Mouse (Mus musculus): Measurements from ENCODE around the gene Olfr64.

Gene Olfr64

GRCm38 (mm10) chr7:103894385-103894784 lies at the start of gene Olfr64:
Olfr64 (minus strand) TSS chr7:103894485.
- DNase-seq (ENCODE audit: low spot score in 2 of 2) = no peak

DNA sequence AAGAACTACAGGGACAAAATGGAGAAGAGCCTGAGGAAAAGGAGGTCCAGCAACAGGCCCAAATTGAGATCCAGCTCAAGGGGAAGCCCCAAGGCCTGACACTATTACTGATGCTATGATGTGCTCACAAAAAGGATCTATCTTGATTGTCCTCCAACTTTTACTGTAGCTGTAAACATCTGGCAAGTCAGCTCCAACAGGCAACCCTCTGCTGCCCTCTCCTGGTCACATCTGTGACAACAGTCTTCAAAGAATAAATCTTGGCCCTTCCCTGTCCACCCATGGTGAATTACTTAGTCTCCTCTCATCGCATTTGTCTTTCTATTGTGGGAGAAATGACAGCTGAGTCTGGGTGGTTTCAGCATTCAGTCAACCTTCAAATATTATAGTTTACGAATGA lies 48.4 kb upstream of the Olfr64 start:
- peak; percentile 1 to 11 for DNase-seq (ENCODE audit: low spot score in 2 of 2)

GRCm38 (mm10) chr7:103934264-103934663 lies 40.0 kb upstream of the Olfr64 start, which contains the start of gene Olfr632:
Olfr632 (plus strand) TSS chr7:103934347.
- DNase-seq (ENCODE audit: low spot score in 2 of 2) = no peak

DNA sequence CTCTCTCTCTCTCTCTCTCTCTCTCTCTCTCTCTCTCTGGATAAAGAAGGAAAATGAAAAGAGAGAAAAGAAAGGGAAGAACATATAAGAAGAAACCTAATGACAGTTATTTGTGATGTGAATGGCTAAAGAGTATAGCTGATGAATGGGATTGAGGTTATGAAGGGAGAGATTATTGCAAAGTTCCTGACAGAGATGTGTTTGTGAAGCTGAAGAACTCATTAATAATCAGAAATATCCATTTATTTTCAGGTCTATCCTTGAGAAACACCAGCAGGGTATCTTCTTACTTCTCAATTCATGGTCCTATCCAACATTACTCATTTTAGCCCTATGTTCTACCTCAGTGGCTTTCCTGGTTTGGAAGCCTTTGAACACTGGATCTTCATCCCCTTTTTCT lies 34.2 kb upstream of the Olfr64 start, which contains the start of gene Olfr631:
TSS of gene Olfr631 (plus strand) at position 301 of the 400 bp plus-strand sequence.
- no peak for DNase-seq (ENCODE audit: low spot score in 2 of 2)

DNA sequence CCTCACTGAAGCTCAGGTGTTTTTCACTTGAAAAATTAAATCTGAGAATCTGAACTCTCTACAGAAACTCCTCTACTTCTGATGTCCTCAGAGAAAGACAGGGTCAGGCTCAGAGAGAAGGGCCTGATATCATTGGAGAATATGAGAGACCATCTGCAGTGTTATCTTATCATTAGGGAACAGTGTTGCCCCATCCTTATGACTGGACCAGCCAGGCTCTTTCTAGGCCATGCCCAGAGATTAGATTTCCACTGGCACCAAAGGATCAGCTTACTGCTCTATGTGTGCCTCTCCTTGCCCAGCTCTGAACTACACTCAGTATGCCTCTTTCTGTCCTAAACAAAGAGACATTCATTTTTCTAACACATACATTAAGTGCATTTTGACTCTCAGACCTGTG lies 21.1 kb upstream of the Olfr64 start:
- no peak for DNase-seq (ENCODE audit: low spot score in 2 of 2)

- DNase-seq (ENCODE audit: low spot score in 2 of 2) = no peak
These were observed 18.8 kb upstream of the Olfr64 start for GRCm38 (mm10) chr7:103912969-103913511.

DNA sequence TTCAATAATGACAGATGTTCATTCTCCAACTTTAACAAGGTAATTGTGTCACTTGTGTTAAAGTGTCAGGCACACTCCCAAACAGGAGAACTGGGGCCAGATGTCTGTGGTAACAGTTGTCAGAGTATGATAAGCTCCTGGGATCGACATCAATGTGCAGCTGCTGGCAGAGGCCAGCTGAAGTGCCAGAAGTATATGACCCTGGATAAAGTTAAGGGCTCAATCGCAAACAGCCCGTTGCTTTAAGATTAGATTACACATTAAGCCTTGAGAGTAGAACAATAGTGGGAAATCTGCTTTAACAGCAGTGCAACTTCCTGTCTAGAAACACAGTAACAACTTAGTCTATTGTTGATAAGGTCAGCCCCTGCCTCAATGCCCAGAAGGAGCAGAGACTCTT lies 15.8 kb upstream of the Olfr64 start:
- no peak for DNase-seq (ENCODE audit: low spot score in 2 of 2)

GRCm38 (mm10) chr7:103903187-103903586 lies 8.9 kb upstream of the Olfr64 start, which contains the start of gene Olfr65:
Olfr65 (plus strand) TSS chr7:103903487.
- no peak for DNase-seq (ENCODE audit: low spot score in 2 of 2)

DNA sequence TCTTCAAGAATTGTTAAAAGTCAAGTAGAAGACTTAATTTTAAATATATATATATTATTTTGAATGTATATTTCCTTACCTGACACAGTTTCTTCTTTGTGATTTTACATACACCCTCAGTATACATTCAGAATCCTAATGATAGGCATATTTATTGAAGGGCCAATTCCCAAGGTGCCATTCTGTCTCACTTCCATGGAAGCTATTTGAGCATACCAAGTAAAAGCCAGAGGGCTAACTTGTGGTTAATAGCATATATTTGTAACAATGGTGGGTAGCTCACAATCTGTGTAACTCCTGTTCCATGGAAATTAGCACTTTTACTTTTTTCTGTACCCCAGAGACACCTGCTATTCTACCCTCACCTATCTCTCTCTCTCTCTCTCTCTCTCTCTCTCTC lies 8.1 kb downstream of the Olfr64 start, which contains the start of gene Olfr66:
TSS of gene Olfr66 (minus strand) at position 101 of the 400 bp plus-strand sequence.
- DNase-seq (ENCODE audit: low spot score in 2 of 2) = no peak

DNA sequence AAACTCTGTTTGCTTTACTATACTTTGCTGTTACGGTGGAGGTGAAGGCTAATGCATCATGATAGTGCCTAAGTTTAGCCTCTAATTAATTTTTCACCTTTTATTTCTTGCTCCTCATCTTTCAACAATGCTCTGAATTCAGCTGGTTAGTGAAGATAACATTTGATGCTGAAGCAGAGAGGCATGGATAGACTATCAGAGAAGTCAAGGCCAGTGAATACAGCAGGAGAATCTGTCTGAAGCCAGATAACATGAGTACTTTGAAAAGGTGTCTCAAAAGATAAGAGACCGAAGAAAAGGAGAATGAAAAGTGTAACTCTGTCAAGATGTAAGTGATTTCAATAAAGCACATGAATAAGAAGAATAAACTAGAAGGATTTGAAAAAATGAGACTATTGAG lies 17.2 kb downstream of the Olfr64 start:
- no peak for DNase-seq (ENCODE audit: low spot score in 2 of 2)

GRCm38 (mm10) chr7:103874451-103874850 lies 19.8 kb downstream of the Olfr64 start:
- DNase-seq (ENCODE audit: low spot score in 2 of 2) = no peak

GRCm38 (mm10) chr7:103873064-103873463 lies 21.2 kb downstream of the Olfr64 start:
- DNase-seq (ENCODE audit: low spot score in 2 of 2) = no peak

DNA sequence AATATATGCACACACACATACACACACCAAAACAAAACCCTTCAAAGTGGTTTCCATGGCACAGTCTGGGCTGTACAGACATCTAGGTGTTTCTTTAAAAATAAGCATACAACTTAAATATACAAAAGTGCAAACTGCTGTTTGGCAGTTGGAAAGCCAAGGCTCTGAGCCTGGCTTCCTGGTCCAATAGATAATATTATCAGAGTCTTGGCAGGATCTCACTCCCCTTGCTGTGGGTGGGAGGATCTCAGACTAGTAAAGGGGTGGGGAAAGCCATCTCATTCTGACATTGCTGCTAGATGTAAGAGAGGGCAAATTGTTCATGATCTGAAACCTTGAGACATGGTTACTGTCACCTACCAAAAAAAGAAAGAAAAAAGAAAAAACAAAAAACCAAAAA lies 23.6 kb downstream of the Olfr64 start:
- DNase-seq (ENCODE audit: low spot score in 2 of 2) = no peak

- no peak for DNase-seq (ENCODE audit: low spot score in 2 of 2)
These were observed 28.6 kb downstream of the Olfr64 start for GRCm38 (mm10) chr7:103865716-103866115.

- no peak for DNase-seq (ENCODE audit: low spot score in 2 of 2)
These were observed 32.8 kb downstream of the Olfr64 start for GRCm38 (mm10) chr7:103861531-103861930.

- DNase-seq (ENCODE audit: low spot score in 2 of 2) = peak in 1 of 2 experiments; percentile 2
These were observed 33.4 kb downstream of the Olfr64 start for GRCm38 (mm10) chr7:103860855-103861254.

DNA sequence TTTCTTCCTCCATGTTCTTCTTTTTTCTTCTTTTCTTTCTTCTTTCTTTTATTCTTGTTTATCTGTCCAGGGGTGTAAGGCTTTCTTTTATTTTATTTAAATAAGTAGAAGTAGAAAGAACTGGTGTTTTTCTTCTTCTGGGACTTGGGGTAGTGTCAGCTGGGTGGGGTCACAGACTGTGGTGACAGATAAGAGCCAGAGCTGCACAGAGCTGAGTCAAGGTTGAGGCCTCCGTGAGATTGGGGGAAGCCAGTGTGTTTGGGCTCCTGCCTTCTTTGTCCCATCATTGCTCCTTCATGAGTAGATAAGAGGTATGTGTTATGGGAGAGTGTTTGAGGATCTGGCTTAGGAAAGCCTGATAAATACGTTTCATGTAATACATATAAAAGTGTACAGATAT lies 35.2 kb downstream of the Olfr64 start:
- no peak for DNase-seq (ENCODE audit: low spot score in 2 of 2)

- DNase-seq (ENCODE audit: low spot score in 2 of 2) = no peak
These were observed 39.6 kb downstream of the Olfr64 start for GRCm38 (mm10) chr7:103854669-103855068.

DNA sequence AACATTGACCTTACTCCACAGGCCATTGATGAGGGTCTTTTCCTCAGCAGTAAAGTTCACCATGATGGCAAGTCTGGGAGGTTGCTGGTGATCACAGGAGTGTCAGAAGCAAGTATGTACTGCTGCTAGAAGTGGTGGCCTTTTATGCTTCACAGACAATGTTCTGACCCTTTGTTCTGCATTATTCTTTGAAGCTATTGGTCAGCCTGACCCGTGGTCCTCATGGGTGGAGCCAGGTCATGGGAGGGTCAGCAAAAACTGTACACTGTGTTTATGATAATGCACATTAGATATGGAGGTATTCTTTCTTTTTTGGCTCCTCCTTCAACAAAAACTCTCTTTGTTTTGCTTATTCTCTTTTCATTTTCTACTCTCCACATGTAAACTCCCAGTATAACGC lies 41.2 kb downstream of the Olfr64 start, which contains the start of gene Hbb-y:
TSS of gene Hbb-y (minus strand) at position 127 of the 400 bp plus-strand sequence.
- DNase-seq (ENCODE audit: low spot score in 2 of 2) = no peak

DNA sequence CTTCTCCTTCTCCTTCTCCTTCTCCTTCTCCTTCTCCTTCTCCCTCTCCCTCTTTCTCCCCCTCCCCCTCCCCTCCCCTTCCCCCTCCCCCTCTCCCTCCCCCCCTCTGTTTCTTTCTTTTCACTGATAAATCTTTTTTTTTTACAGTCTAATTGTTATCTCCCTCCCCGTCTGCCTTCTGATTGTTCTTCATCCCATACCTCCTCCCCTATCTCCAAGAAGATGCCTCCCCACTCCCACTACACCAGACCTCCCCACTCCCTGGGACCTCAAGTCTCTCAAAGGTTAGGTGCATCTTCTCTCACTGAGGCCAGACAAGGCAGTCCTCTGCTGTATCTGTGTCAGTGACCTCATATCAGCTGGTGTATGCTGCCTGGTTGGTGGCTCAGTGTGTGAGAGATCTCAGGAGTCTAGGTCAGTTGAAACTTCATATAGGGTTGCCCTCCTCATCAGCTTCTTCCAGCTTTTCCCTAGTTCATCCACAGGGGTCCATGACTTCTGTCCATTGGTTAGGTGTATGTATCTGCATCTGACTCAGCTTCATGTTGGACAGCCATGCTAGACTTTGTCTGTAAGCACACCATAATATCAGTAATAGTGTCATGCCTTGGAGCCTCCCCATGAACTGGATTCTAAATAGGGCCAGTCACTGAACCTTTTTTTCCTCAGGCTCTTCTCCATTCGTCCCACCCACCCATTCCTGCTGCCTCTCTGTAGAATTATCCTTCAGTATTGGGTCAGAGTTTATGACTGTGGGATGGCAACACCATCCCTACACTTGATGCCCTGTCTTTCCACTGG lies 49.6 kb downstream of the Olfr64 start:
- DNase-seq (ENCODE audit: low spot score in 2 of 2) = no peak

GRCm38 (mm10) chr7:103843034-103843433 lies 51.3 kb downstream of the Olfr64 start, which contains the start of gene Hbb-bh1:
Hbb-bh1 (minus strand) TSS chr7:103843164.
- no peak for DNase-seq (ENCODE audit: low spot score in 2 of 2)

- no peak for DNase-seq (ENCODE audit: low spot score in 2 of 2)
These were observed 54.0 kb downstream of the Olfr64 start, which contains the start of gene Hbb-bh2 for GRCm38 (mm10) chr7:103840268-103840667. Hbb-bh2 (minus strand) TSS chr7:103840520.
